Mouse (Mus musculus) erythroblast, embryonic 14.5 days (primary cell): ENCODE data around the gene Hs6st1.

Experiments used
- GATA1 ChIP-seq: IDR thresholded peaks from 2 replicates; pipeline ENCODE4 v1.6.1; 2012; ENCODE audit warnings: low read length, inconsistent platforms, mixed read lengths
- TAL1 ChIP-seq: IDR thresholded peaks from 3 replicates; pipeline ENCODE4 v1.6.1; 2012; ENCODE audit warnings: low read length, inconsistent platforms, mixed read lengths

- TF ChIP-seq GATA1 (no peak), TAL1 (no peak)
These were observed 14.6 kb upstream of the Hs6st1 start for GRCm38 (mm10) chr1:36053566-36053965.
